Mouse (Mus musculus) neural tube, embryonic 11.5 days (tissue): ENCODE results near the gene Zfp213. TPM values are rescaled to one million over a fixed set of nuclear protein-coding genes. Genes with fewer than 3 reads are reported as not detected.

Source experiments
- ATAC-seq: fragments of 200-750 bp; cut with Nextera tagmentation; 2 replicates; pipeline ENCODE4 v1.8.0; 2017; ENCODE audit warnings: moderate number of reproducible peaks, mild to moderate bottlenecking, moderate TSS enrichment, moderate library complexity; ENCODE audit not compliant: insufficient read depth, low FRiP score, low TSS enrichment
- DNase-seq: peaks from one replicate; pipeline ENCODE4 v3.0.0-alpha.2; 2015; ENCODE audit warnings: low spot score
- H3K27ac ChIP-seq: fragments of 300-500 bp; sonication (generic); 2 replicates; pipeline ENCODE4 v1.5.1; 2014; ENCODE audit warnings: low read depth, mild to moderate bottlenecking, low read length
- H3K27me3 ChIP-seq: fragments of 300-500 bp; sonication (generic); 2 replicates; pipeline ENCODE4 v1.6.1; 2014; ENCODE audit warnings: mild to moderate bottlenecking, low read length, mixed read lengths; ENCODE audit not compliant: control insufficient read depth, insufficient read depth
- H3K36me3 ChIP-seq: fragments of 300-500 bp; sonication (generic); 2 replicates; pipeline ENCODE4 v1.6.1; 2014; ENCODE audit warnings: mild to moderate bottlenecking, low read length, moderate library complexity, mixed read lengths; ENCODE audit not compliant: control insufficient read depth, insufficient read depth
- H3K4me1 ChIP-seq: fragments of 300-500 bp; sonication (generic); 2 replicates; pipeline ENCODE4 v1.6.1; 2014; ENCODE audit warnings: low read length, mixed read lengths; ENCODE audit not compliant: control insufficient read depth, insufficient read depth
- H3K4me2 ChIP-seq: fragments of 300-500 bp; sonication (generic); 2 replicates; pipeline ENCODE4 v1.6.1; 2014; ENCODE audit warnings: low read depth, mild to moderate bottlenecking, moderate library complexity
- H3K4me3 ChIP-seq: fragments of 300-500 bp; sonication (generic); 2 replicates; pipeline ENCODE4 v1.5.1; 2014; ENCODE audit warnings: low read depth, low read length
- H3K9ac ChIP-seq: fragments of 300-500 bp; sonication (generic); 2 replicates; pipeline ENCODE4 v1.6.1; 2014; ENCODE audit warnings: mild to moderate bottlenecking, low read length
- H3K9me3 ChIP-seq: fragments of 300-500 bp; sonication (generic); 2 replicates; pipeline ENCODE4 v1.6.1; 2016; ENCODE audit warnings: low read length; ENCODE audit not compliant: control insufficient read depth
- WGBS: fragments of 180-500 bp; shearing (Covaris S2); extraction: QIAGEN DNeasy Blood & Tissue Kit; methylation state at CpG from one replicate; pipeline ENCODE4 v1.1.7; 2014; 5-methylcytosine and 5-hydroxymethylcytosine counted together
- polyA plus RNA-seq: library from polyadenylated mRNA; unstranded; fragments of >200 nt; fragmentation: Nextera tagmentation; extraction: Ambion mirVana; gene quantifications from 2 replicates; pipeline ENCODE4 v1.2.1, GENCODE M21; 2014

Zfp213 gene
- polyA plus RNA-seq, 1 experiment from 2014 or later: 23.4 TPM

- H3K27ac ChIP-seq: no peak overlapping the region
- WGBS: 63% methylated on average over 5 of the region's 5 CpGs
- no peak overlapping the region for H3K4me3 ChIP-seq
- H3K36me3 ChIP-seq: no peaks in the 10 kb centered on the region; the same call in 1 of the 2 replicates
- H3K9me3 ChIP-seq: no peaks in the 10 kb centered on the region
- no peak for ATAC-seq
- H3K4me2 ChIP-seq: no peak overlapping the region
- H3K27me3 ChIP-seq: no peaks in the 10 kb centered on the region
- no peak overlapping the region for H3K9ac ChIP-seq
- no peak for DNase-seq
- H3K4me1 ChIP-seq: peaks cover 5% of the 10 kb centered on the region; the same call in 1 of the 2 replicates
Measured at GRCm38 (mm10) chr17:23566787-23567186, 2.7 kb upstream of the Zfp213 start.

GRCm38 (mm10) chr17:23564368-23564715 lies 304 bp upstream of the Zfp213 start:
- H3K36me3 ChIP-seq: peaks cover 3% of the 10 kb centered on the region; the same call in 1 of the 2 replicates
- peak overlapping the region; percentile 69 for H3K4me3 ChIP-seq

GRCm38 (mm10) chr17:23559767-23560166 lies 4.3 kb downstream of the Zfp213 start:
- peaks cover 2% of the 10 kb centered on the region; the same call in 1 of the 2 replicates for H3K4me1 ChIP-seq
- no peaks in the 10 kb centered on the region for H3K27me3 ChIP-seq
- H3K4me3 ChIP-seq: no peak overlapping the region
- DNase-seq (peak; percentile 48), ATAC-seq (no peak)
- no peaks in the 10 kb centered on the region for H3K9me3 ChIP-seq
- H3K9ac ChIP-seq: no peak overlapping the region
- H3K4me2 ChIP-seq: no peak overlapping the region
- peaks cover 15% of the 10 kb centered on the region for H3K36me3 ChIP-seq
- no peak overlapping the region for H3K27ac ChIP-seq
- WGBS: 60% methylated on average over 11 of the region's 11 CpGs

More at GRCm38 (mm10) chr17:23564368-23564715, 304 bp upstream of the Zfp213 start:
- no peaks in the 10 kb centered on the region for H3K9me3 ChIP-seq
- peak; percentile 74 for ATAC-seq
- no peaks in the 10 kb centered on the region for H3K27me3 ChIP-seq
- peak overlapping the region; percentile 82 for H3K27ac ChIP-seq
- DNase-seq: no peak
- peak overlapping the region; percentile 87 for H3K9ac ChIP-seq
- peaks cover 5% of the 10 kb centered on the region; the same call in 1 of the 2 replicates for H3K4me1 ChIP-seq
- WGBS: 2% methylated on average over 8 of the region's 8 CpGs
- H3K4me2 ChIP-seq: peak overlapping the region; percentile 55

- no peak for ATAC-seq
- Histone ChIP-seq H3K27me3 (no peaks in the 10 kb centered on the region), H3K27ac (no peak overlapping the region), H3K4me2 (no peak overlapping the region), H3K36me3 (peaks cover 12% of the 10 kb centered on the region), H3K4me1 (no peaks in the 10 kb centered on the region), H3K9ac (no peak overlapping the region), H3K9me3 (no peaks in the 10 kb centered on the region), H3K4me3 (no peak overlapping the region)
- no peak for DNase-seq
- 87% methylated on average over 7 of the region's 7 CpGs for WGBS
Measured at GRCm38 (mm10) chr17:23555243-23555916, 8.7 kb downstream of the Zfp213 start.

GRCm38 (mm10) chr17:23554321-23554720 lies 9.7 kb downstream of the Zfp213 start:
- H3K27ac ChIP-seq: no peak overlapping the region
- no peaks in the 10 kb centered on the region for H3K4me1 ChIP-seq
- H3K36me3 ChIP-seq: peaks cover 12% of the 10 kb centered on the region
- no peak overlapping the region for H3K9ac ChIP-seq
- H3K9me3 ChIP-seq: no peaks in the 10 kb centered on the region
- H3K4me3 ChIP-seq: no peak overlapping the region
- no peak for ATAC-seq
- no peak for DNase-seq
- no peak overlapping the region for H3K4me2 ChIP-seq
- H3K27me3 ChIP-seq: no peaks in the 10 kb centered on the region

- Histone ChIP-seq H3K9me3 (no peaks in the 10 kb centered on the region), H3K36me3 (peaks cover 12% of the 10 kb centered on the region), H3K4me3 (no peak overlapping the region), H3K27ac (no peak overlapping the region), H3K27me3 (no peaks in the 10 kb centered on the region), H3K4me1 (no peaks in the 10 kb centered on the region), H3K4me2 (no peak overlapping the region), H3K9ac (no peak overlapping the region)
- no peak for ATAC-seq
- no peak for DNase-seq
- 65% methylated on average over 1 of the region's 1 CpGs for WGBS
Measured at GRCm38 (mm10) chr17:23553634-23554120, 10.4 kb downstream of the Zfp213 start.

DNA sequence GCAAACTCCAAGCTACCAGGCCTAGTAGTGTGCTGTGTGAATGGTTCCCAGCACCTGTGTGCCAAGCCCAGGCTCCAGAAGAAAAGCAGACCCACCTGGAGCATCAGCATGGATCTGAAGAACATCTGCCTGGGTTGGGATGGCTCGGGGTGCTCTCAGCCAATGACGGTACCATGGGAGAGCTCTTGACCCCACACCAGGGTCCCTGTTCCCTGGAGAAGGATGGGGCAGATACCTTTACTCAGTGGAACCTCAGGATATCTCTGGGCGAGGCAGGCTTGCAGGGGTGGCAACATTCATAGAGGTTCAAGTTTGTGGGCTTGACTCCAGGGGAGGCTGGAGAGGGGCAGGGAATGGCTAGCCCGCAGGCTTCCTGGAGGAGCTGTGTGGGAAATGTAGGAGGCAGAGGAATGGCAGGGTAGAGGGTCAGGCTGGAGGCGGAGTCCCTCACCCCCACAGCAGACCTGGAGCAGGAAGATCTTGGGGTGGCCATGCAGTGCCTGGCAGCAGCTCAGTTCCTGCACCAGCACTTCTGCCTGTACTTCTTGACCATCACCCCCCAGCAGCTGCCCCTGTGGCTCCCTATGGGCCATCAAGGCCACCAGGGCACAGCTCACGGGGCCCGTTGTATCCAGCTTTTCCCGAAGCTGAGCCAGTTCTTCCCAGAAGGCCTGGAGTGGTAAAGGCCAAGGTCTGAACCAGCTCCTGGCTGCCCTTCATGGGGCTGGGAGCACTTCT lies 11.0 kb downstream of the Zfp213 start:
- ATAC-seq (no peak), DNase-seq (no peak)
- WGBS: 80% methylated on average over 8 of the region's 8 CpGs
- Histone ChIP-seq H3K4me3 (no peak overlapping the region), H3K4me1 (no peaks in the 10 kb centered on the region), H3K9ac (no peak overlapping the region), H3K9me3 (no peaks in the 10 kb centered on the region), H3K27me3 (no peaks in the 10 kb centered on the region), H3K4me2 (no peak overlapping the region), H3K27ac (no peak overlapping the region), H3K36me3 (peaks cover 9% of the 10 kb centered on the region)

GRCm38 (mm10) chr17:23551963-23552362 lies 12.1 kb downstream of the Zfp213 start:
- Histone ChIP-seq H3K4me2 (no peak overlapping the region), H3K9me3 (no peaks in the 10 kb centered on the region), H3K9ac (no peak overlapping the region), H3K4me1 (no peaks in the 10 kb centered on the region), H3K4me3 (no peak overlapping the region), H3K27me3 (no peaks in the 10 kb centered on the region), H3K27ac (no peak overlapping the region), H3K36me3 (peaks cover 4% of the 10 kb centered on the region)
- ATAC-seq (no peak), DNase-seq (no peak)
- WGBS: 61% methylated on average over 5 of the region's 5 CpGs

GRCm38 (mm10) chr17:23551416-23551815 lies 12.6 kb downstream of the Zfp213 start:
- H3K9me3 ChIP-seq: no peaks in the 10 kb centered on the region
- no peaks in the 10 kb centered on the region for H3K27me3 ChIP-seq
- H3K4me3 ChIP-seq: peak overlapping the region; percentile 38
- no peak overlapping the region for H3K27ac ChIP-seq
- no peaks in the 10 kb centered on the region for H3K4me1 ChIP-seq
- H3K9ac ChIP-seq: peak overlapping the region; percentile 11
- DNase-seq: no peak
- H3K36me3 ChIP-seq: peaks cover 2% of the 10 kb centered on the region; the same call in 1 of the 2 replicates
- ATAC-seq: no peak
- peak overlapping the region; percentile 44 for H3K4me2 ChIP-seq
